Mouse (Mus musculus) right cerebral cortex, postnatal 14 days (tissue): ENCODE measurements around the gene Gm10775.
A peak's percentile ranks its signal among the peaks of the same experiment; 100 is the strongest.

Experiments used
- DNase-seq: peaks from one replicate; pipeline ENCODE4 v3.0.0; 2022

Gene Gm10775

GRCm38 (mm10) chr13:65259239-65259638, at the start of gene Gm10775:
TSS of gene Gm10775 (plus strand) at chr13:65259539.
- DNase-seq = no peak

- no peak for DNase-seq
Measured at GRCm38 (mm10) chr13:65225945-65226344, 33.4 kb upstream of the Gm10775 start.

DNA sequence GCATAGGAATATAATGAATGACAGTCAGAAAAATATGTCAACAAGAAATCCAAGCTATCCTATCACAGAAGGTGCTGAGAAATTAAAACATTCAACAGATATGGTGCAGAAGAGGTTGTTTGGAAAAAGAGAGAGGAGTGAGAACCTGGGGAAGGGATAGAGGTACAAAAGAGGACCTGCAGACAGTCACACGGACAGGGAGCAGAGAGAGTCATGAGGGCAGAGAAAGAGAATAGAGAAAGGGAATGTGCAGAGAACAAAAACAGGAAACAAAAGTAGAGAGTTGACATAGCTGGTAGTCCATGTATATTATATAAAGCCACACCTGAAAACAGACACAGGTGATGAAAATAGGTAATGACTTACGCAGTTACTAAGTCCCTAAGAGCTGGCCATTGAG, 32.7 kb upstream of the Gm10775 start:
- no peak for DNase-seq

DNA sequence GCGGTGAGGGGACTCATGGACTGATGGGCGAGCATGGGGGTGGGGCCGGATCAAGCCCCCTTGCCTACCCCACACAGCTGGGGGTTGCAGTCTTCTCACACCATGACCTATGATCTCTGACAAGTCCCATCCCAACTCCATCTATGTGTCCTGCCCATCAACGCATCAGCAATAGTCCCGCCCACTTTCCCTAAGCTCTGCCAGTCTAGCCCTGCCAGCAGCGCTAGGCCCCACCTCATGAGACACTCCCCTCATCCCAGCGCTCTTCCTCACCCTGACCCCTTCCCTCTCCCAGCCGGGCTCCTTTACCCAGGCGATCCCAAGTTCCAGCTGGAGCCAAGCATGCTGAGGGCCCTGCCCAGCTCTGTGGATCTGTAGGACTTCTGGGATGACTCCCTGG, 22.1 kb upstream of the Gm10775 start:
- DNase-seq = no peak

- DNase-seq = peak; percentile 96
Measured at GRCm38 (mm10) chr13:65240509-65241098, 18.7 kb upstream of the Gm10775 start.

- DNase-seq = peak; percentile 98
Measured at GRCm38 (mm10) chr13:65241099-65241626, 18.2 kb upstream of the Gm10775 start.

DNA sequence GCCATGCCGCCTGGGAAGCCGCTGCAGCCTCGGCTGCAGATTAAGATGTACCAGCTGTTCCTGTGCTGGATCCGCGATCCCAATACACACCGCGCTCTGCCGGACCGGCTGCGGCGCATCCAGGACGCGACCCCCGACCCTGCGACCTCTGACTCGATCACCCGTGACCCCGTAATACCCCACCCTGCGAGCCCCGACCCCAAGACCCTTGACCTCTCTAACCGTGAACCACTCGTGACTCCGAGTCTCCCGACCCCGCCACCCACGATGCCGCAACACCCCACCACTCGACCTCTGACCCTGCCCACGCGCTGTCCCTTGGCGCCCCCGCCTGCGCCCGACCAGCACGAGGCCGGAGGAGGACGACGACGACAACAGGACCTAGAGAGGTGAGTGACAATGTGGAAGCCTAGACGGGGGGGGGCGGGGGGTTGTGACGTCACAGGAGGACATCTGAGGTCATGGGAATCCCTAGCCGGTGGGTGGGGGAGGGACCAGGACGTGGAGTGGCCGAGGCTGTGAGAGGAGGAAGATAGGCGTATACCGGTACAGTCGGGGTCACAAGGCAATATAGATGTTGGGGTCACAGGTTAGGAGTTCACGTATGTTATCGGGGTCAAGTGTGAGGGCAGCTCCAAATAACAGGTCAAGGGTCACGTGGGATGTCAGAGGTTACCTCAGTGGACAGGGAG, 17.6 kb upstream of the Gm10775 start:
- DNase-seq = peak; percentile 53

GRCm38 (mm10) chr13:65242319-65242787, 17.0 kb upstream of the Gm10775 start:
- no peak for DNase-seq

- DNase-seq = no peak
Measured at GRCm38 (mm10) chr13:65243273-65243672, 16.1 kb upstream of the Gm10775 start.

- DNase-seq = peak; percentile 86
Measured at GRCm38 (mm10) chr13:65258175-65258954, 974 bp upstream of the Gm10775 start.

DNA sequence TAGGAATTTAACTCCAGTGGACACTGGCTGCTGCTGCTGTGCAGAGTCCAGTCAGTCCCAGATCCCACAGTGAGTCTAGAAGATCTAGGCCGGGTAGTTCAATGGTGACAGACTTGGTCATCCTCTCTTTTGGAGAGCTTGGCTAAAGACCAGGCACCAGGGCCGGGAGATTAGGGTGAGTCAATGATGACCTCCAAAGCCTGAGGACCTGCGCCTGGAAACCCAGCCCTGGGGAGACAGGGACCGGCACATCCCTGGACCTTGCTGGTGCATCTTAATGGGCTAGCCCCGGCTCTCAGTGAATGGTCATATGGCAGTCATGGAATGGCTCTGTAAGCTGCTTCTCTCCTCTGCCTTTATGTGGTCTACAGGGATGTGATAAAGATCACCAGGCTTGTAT, 2.7 kb downstream of the Gm10775 start:
- DNase-seq = no peak

- DNase-seq = no peak
Measured at GRCm38 (mm10) chr13:65277994-65278382, 18.6 kb downstream of the Gm10775 start.

GRCm38 (mm10) chr13:65278383-65279341, 19.3 kb downstream of the Gm10775 start, which contains the start of gene Zfp369:
TSS of gene Zfp369 (plus strand) at chr13:65278814.
- peak; percentile 94 for DNase-seq

DNA sequence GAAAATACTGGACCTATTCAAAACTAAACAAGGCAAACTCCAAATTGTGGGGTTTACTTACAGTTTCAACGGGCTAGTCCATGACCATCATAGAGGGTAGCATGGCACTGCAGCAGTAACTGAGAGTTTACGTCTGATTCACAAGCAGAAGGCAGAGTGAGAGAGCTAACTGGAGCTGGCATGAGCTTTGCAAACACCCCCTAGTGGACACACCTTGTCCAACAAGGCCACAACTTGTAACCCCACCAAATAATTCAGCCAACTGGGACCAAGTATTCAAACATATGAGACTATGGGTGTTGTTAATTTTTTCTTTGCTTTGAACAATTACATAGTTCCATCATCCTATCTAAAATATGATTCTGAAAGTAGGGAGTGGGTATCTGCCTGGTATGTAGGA, 27.4 kb downstream of the Gm10775 start:
- DNase-seq = no peak

- DNase-seq = no peak
Measured at GRCm38 (mm10) chr13:65296354-65296753, 37.0 kb downstream of the Gm10775 start.
